Mouse (Mus musculus) lung, postnatal 25 days (tissue): ENCODE results near the gene Erc2.

ENCODE experiments used
- DNase-seq: peaks from one replicate; pipeline ENCODE4 v3.0.0; 2022; ENCODE audit warnings: low spot score

The Erc2 gene

DNA sequence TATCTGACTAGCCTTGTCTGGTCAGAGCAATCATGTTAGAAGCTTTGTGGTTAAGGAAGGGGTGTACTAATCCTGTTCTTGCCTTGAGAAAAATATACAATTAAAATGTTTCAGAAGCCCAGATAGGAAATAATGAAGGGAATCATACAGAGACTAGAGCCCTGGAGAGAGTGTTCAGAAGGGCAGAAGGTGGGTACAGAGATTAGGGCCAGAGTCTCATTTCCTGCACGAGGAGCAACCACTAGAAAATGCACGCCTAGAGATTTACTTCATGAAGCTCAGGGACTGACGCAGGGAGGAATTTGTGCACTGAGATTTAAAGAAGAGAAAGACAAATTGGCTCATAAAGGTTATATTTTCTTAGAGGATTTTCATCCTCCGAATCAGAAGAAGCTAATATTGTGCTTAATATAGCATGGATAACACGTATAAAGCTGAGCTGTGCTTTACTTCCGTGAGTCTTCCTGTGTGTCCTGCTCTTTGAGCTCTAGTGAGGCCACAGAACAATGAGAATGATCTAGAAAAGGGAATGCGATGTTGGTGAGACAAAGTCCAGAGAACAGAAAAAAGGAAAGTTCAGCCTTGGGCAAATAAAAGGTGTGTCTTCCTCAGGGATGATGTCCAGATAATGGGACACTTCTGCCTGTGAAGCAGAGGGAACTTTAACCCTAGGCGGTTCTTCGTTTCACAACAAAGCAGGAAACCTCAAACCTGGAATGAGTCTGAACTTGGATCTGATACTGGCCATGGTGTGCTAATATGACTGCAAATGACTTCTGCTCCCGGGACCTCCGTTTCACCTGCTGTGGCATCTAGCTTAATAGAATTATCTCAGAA lies 45.0 kb downstream of the Erc2 start:
- no peak for DNase-seq

DNA sequence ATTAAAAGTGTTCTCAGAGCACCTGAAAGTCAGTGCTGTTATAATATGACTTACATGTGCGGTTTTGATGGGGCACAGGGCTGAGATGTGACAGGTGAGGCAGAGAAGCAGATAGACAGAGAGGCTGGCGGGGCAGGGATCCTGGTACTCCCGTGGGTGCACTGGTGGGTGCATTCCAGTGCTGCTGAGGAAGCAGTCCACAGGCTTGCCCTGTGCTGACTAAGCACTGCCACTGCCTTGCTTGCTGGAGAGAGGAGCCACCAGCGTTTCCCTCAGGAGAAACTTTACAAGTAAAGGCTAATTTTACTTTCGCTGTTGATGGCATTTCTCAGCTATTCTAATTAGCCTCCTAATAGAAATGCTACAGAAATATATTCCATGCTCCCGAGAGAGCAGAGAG lies 45.9 kb downstream of the Erc2 start:
- no peak for DNase-seq

DNA sequence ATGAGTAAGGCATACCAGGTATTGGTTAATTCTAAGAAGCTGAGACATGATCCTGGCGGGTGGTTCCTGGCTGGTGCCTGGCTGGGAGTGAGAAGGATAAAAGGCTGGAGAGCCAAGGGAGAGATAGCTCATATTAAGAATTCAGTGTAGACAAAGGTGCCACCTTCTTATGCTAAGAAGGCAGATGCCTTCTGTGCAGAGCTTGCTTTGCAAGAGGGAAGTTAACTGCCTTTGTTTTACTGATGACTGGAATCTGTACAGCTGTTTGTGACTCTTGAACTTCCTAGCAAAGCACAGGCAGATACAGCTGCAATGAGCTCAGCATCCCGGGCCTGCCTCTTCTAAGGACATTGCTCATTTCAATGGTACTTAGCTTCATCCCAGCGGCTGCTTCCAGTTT lies 47.7 kb downstream of the Erc2 start:
- DNase-seq, result no peak

DNA sequence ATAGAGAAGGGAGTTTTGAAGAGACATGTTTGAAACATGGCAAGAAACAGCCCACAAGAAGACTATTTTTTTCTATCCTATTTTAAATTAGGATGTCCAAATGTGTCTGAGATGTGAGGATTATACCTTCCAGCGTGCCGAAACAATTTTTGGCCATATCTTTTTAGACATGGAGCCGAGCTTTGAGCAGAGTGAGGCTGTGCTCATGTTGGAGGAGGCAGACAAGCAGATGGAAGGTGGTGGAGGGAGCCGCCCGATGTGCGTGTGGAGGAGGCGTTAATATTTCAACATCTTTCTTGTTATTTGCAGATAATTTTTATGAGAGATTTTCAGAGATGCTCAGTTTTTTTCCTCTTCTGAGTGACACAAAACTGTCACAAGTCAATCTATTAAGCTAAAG lies 50.5 kb downstream of the Erc2 start:
- no peak for DNase-seq

DNA sequence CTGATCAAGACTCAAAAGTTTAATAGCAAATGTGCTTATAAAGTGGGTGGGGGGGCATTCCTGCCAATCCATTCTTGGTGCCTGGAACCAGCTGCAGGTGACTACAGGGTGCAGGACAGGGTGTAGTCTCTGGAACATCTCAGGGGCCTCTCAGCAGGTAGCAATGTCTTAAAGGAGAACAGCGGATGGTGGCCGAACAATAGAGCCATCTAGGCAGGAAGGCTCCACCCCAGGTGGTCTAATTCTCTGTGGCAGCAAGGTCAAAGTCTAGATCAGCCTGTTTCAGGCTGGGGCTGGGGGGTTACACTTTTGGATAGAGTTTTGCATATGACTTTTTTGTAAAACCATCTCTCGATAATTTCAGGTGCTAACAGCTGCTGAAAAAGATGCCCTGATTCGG lies 51.9 kb downstream of the Erc2 start:
- DNase-seq, result no peak

DNA sequence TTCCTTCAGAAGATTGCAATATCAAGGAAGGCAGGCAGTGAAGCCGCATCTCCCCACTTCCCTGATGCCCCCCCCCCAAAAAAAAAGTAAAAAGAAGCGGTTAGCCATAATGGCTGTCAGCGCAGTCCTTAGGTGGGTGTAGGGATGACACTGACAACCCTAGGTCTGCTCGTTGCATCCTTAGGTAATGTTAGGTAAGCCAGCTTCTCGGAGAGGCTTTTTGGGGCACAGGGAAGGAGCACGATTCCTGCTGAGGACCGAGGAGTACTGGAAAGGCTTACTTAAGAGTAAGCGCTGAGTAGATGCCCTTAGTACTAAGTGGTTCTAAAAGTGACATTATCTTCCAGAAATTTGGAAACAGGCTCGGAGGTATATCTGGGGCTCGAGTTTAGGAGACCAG lies 52.3 kb downstream of the Erc2 start:
- DNase-seq, result no peak

DNA sequence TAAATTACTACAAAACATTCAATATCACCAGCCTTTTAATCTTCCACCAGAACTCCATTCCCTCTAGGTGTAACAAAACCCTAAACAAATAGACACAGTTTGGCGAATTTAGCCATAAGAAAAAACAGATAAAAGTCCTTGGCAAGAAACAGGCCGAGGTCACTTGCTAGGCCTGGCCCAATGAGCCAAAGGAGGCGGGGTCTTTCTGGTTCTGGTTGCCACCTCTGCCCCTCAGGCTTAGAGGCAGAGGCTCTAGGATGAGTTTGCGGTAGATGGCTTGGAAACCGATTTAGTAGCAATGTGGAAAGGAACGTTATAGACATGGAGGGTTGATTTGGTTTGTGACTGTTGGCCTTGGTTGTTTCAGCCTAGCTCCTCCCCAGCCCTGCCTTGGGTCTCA lies 52.8 kb downstream of the Erc2 start:
- no peak for DNase-seq

DNA sequence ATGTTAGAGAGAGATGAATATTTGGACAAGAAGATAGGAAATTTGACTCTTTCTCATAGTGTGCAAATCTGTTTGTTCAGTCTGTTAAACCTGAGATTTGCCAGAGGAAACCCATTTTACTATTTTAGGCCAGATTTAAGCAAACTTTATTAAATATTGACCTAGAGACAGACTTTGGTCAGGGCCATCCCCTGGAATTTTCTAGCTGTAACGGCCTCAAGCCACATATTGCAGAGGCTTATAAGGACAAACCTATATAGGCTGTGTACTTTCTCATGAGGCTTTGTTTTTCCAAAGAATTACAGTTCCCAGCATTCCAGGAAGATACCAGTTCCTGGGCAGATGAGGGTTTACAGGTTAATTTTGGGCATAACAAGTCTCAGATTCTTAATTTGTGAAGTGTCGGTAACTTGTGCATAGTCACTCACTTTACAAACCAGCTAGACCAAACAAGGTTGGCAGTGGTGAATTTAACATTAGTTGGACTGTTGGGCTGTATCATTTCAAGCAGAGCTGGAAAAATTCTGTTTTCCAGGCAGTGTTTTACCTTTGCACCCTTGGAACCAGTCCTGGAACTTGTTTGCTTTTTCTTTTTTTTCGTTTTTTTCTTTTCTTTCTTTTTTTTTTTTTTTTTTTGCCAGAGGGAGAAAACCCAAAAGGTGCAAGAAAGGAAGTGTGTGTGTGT lies 60.3 kb downstream of the Erc2 start:
- DNase-seq, result no peak

DNA sequence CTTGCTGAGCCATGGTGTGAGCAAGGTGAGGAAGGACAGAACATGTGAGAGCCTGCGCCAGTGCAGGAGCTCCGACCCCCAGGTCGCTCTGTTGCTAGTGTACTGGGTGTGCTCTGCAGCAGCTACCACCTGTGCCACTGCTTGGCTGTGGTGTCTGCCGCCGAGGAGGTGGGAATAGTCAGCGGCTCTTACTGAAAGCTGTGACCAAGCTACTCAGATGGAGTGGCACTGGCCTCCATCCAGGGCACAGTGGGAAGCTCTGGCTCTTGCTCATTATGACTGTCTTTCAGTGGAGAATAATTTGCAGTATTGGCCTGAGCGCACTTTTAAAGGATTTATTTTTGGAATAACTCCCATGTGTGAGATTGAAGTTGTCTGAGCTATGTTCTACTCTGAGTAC lies 73.6 kb downstream of the Erc2 start:
- DNase-seq, result no peak

DNA sequence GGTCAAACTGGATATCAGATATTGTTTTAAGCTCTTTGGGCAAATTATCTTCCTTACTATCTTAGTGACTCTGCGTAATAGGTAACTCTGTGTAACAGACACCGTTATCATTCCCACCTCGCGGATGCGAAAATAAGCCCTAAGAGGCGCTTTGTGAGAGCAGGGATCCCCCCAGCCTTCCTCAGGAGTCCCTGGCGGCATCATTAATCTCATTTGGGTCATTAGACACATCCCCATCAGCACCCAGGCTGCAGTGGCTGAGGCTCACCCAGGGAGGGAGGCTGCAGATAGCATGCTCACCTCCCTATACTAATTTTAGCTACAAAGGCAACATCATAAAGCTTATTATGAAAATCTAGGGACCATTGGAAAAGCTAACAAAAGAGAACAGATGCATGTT lies 95.1 kb downstream of the Erc2 start:
- DNase-seq, result no peak

DNA sequence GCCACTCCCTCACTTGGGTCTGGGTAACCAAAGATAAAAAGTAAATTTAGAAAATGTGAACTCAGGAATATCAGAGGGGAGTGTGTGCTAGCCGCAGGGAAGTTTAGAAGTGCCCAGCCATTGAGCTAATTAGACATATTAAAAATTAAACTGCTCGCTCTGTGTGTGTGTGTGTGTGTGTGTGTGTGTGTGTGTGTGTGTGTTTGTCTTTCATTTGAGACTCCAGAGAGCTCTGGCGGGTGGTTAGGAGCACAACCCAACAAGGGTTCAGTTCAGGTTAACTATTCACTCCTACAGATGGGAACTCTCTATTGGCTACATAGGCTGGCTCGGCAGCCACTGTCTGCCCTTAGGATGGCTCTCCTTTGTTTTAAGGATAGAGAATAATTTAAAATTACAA lies 97.4 kb downstream of the Erc2 start:
- no peak for DNase-seq

DNA sequence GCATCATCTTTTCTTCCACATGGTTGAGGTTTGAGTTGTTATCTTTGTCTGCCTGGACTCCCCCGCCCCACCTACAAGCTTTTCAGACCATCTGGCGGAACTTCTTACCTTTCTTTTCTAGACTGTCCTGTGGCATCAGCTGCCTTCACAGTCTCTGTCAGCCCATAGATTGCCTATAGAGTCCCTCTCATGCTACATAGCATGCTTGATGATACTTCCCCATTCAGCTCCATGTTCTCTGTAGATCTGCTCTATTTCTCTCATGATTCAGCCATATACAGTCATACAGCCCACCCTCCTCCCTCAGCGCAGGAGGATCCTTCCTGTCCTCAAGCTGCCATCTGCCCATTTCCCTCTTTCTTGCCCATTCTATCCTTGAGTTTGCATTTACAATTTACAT lies 98.7 kb downstream of the Erc2 start:
- DNase-seq, result no peak

DNA sequence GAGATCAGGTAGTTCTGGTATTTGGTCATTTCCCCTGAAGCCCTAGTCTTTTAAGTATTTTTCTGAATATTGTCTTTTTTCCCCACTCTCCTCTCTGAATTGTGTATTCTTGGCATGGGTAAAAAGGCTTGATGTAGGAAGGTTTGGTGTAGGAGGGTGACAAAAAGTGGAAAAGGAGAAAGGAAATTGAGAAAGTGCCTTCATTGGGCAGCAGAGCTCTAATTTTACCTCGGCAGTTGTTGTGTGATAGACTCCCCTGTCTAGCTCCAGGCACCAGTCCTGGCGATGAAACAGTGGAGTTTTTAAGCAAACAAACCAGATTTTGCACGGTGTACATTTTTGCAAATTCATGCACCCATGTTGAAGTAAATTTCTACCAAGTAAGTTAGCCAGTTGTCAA lies 99.5 kb downstream of the Erc2 start:
- no peak for DNase-seq

DNA sequence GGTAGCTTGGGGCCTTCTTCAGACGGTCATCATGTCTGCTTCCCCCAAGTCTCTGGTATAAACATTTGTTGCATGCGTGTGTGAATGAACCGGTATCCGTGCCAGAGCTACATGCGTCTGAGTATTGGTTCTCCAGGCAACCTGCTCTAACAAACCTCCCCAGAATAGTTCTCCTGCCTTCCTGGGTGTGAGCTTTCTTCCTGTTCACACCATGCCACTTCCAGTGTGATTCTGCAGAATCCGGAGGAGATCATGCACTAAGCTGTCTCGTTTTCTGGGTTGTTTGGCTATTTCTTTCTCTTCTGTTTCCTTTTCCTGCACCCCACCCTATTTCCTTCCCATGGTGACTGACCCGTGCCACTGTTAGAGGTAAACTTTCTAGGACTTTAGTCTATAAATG lies 105.3 kb downstream of the Erc2 start:
- DNase-seq, result no peak

DNA sequence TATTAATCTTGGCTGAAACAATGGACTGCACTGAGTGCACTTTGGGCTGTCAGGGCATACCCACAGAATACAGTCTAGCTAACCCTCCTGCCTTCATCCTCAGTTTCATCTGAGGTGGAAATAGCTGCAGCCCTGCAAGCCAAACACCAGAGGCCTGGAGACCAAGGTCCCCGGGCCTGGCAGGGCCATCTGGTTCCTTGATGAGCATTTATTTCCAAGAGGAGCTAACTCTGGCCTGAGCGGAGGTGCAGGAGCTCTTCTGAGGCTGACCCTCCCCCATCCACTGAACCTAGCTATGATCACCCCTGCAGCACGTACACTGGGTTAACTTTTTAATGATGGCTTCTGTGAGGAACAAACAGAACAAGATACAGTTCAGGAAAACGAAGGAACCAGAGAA lies 108.9 kb downstream of the Erc2 start:
- DNase-seq, result no peak

DNA sequence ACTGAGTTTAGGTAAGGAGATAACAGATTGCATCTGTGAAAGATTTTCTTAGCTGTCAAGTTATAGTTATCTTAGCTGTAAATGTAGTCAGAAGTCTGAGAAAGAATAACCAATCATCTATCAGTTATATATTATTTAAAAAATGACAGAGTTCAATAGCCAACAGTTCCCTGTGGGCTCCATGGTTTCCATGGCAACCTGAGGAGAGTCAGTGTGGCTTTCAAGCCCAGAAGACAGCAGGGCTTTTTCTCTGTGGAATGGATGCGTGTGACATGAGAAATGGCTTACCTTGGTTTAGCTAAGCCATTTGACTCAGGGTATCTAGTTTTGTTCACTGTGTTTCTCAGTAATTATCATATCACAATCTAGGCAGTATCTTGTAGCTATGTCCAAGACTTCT lies 117.2 kb downstream of the Erc2 start:
- DNase-seq, result no peak

DNA sequence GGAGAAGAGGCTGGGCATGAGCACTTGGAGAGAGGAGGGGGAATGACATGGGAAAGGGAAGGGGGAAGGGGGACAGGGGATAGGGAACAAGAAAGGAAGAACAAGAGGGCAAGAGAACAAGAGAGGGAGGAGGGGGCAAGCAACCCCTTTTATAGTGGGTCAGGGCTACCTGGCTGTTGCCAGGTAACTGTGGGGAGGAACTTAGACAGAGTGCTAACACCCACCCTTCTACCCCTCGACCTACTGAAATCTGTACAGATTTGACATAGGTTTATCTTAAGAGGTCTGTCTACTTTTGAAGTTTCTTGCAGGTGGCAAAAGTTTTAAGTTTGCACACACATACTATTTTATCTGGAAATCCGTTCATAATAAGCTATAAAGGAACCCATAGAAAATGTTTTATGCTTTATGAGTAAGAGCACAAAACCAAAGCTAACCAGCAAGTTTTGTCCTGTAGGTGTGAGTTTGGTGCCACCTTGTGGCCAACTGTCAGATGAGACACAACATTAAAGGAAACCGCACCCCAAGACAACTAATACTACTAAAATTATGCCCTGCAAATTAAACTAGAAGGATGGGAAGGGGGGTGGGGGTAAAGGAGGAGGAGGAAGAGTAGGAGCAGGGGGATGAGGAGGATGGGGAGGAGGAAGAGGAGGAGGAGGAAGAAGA lies 119.2 kb downstream of the Erc2 start:
- DNase-seq, result peak; percentile 36

DNA sequence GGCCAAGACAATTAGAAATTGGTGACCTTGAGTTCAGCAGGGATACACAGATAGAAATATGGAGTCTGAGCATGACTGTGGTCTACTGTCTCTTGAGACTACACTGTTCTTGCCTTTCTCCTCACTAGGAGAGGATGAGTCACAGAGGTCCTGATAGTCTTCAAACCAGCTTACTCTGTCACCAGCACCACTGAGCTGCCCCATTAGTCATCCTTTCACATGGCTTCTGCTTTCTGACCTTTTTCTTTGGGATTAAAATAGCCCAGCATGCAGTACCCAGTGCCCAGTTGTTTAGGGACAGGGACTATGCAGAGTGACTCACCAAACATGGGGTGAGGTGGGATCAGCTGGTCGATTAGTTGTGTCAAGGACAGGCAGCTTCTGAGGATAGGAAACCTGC lies 132.1 kb downstream of the Erc2 start:
- DNase-seq, result no peak

DNA sequence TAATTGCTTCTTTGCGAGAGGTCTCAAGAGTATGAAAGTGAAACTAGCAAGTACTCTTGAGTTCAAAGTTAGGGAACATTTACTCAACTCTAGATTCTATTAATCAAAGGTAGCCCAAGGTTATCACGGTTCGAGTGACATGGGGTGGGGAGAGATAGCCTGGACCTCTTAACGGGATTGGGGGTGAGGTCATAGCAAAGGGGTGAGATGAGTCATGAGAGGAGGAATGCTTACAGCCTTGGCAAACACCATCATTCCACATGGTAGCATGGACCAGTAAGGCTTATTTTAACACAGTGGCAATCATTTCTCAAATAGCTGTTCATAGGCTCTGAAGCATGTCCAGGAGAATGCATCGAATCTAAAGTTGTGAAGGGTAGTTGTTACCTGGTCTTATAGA lies 134.7 kb downstream of the Erc2 start:
- peak; percentile 29 for DNase-seq

DNA sequence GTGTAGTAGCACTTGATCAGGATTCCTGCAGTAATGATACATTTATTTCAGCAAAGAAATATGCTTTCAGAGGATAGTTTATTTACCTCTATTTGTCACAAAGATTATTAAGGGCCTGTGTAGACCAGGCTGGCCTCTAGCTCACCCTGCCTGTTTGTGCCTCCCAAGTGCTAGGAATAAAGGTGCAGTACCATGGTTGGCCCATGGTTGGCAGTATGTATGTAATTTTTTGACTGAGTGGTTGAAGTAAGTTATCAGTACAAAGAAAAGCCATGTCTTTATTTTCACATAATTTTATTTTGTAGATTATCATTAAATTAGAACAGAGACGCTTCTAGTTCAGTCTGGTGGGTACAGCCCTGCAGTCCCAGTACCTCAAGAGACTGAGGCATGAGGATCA lies 136.0 kb downstream of the Erc2 start:
- no peak for DNase-seq

DNA sequence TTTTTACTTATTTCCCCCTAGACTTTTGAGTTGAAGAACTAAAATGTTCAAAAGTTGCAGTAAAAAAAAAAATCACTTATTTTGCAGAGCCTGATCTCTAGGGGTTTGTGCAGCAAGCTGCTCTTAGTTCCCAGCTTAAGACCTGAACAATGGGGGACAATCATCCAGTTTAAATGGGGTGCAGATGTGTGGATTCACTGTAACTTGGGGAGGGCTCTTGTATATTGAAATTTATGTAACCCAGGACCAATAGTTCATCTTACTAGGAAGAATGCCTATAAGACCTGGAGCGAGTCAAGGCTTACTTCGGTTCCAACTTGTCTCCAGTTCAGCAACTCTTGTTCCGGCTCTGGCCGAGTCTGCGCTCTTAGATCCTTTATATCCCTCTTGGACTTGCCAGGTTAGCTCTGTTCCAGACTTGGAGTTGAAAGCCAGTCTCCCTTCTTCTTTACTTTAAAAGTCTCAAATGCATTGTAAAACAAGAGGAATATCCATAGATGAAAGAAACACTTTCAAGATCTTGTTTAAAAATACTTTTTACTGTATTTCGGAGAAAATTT lies 136.9 kb downstream of the Erc2 start:
- no peak for DNase-seq

DNA sequence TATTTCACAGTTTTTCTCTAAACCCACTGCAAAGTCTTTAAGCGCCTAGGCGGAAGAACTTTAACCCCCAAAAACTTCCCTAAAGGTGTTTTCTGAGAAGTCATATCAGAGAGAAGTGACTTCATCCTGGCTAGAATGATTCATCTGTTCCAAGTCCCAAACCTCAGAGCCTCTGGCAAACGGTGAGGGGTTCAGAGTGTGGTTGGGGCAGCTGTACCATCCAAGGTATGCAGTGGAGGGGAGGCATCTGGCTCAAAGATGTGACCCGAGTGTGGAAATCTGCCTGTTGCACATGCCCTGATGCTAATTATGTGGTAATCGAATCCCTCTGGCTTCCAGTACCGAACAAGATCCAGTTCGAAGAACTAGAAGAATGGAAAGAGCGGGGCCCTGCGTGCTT lies 137.8 kb downstream of the Erc2 start:
- no peak for DNase-seq

DNA sequence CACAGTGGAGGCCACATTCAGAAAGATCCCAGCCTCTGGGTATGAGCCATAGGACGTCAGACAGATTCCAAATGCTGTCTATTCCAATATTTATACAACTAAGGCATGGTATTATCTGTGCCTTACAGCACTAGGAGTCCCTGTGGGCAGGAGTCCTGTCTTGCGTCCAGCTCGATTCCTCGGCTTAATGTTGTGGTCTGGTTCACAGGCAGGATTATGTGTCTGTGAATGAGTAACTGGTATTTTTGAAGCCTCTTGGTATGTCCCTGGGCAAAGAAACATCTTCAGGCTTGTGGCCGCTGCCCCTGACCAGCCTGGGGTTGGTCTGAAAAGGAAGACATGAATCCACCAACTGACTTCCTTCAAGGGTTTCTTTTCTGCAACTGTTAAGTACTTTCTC lies 153.1 kb downstream of the Erc2 start:
- no peak for DNase-seq
